Mouse (Mus musculus) heart, postnatal 25 days (tissue): ENCODE data around the gene Snx7. TPM values are rescaled to one million over a fixed set of nuclear protein-coding genes. Genes with fewer than 3 reads are reported as not detected.

Experiments
- DNase-seq: peaks from one replicate; pipeline ENCODE4 v3.0.0; 2022; ENCODE audit warnings: low spot score
- intact Hi-C: fragments of 180-260 bp; cut with DNase I; formaldehyde crosslinking; loops from one replicate; pipeline ENCODE4 v1.15.1; 2025
- total RNA-seq, 2 experiments: library from RNA; stranded (reverse); gene quantifications; 2 replicates each; pipeline ENCODE4 v1.2.3; 2021

The Snx7 gene
- 1 to 10 TPM; 6.2 to 7.4 TPM for total RNA-seq

- peak; percentile 89 for DNase-seq
- intact Hi-C loops = no loop called here
These were observed at the start of gene Snx7 for GRCm38 (mm10) chr3:117868637-117869323. Gene Snx7 (minus strand): TSS chr3:117868936.

GRCm38 (mm10) chr3:117915420-117915819, 46.7 kb upstream of the Snx7 start:
- intact Hi-C loops = no loop called here
- no peak for DNase-seq

- intact Hi-C loops = no loop called here
- no peak for DNase-seq
These were observed 25.0 kb upstream of the Snx7 start for GRCm38 (mm10) chr3:117893736-117894135.

GRCm38 (mm10) chr3:117875450-117875849, 6.7 kb upstream of the Snx7 start:
- intact Hi-C loops = no loop called here
- DNase-seq = no peak

- DNase-seq = no peak
These were observed 4.6 kb upstream of the Snx7 start for GRCm38 (mm10) chr3:117873209-117873863.

GRCm38 (mm10) chr3:117869324-117869715, 584 bp upstream of the Snx7 start:
- DNase-seq = no peak

More at GRCm38 (mm10) chr3:117873209-117873863, 4.6 kb upstream of the Snx7 start:
- intact Hi-C loops = no loop called here

GRCm38 (mm10) chr3:117868091-117868490, 645 bp downstream of the Snx7 start:
- DNase-seq = no peak
- intact Hi-C loops = no loop called here

More at GRCm38 (mm10) chr3:117869324-117869715, 584 bp upstream of the Snx7 start:
- intact Hi-C loops = no loop called here

GRCm38 (mm10) chr3:117866696-117867407, 1.9 kb downstream of the Snx7 start:
- no peak for DNase-seq
- intact Hi-C loops = no loop called here

GRCm38 (mm10) chr3:117865621-117866020, 3.1 kb downstream of the Snx7 start:
- intact Hi-C loops = no loop called here
- no peak for DNase-seq

GRCm38 (mm10) chr3:117862951-117863350, 5.8 kb downstream of the Snx7 start:
- intact Hi-C loops = no loop called here
- DNase-seq = no peak

- intact Hi-C loops = no loop called here
- DNase-seq = no peak
These were observed 6.7 kb downstream of the Snx7 start for GRCm38 (mm10) chr3:117861977-117862434.

GRCm38 (mm10) chr3:117858996-117859395, 9.7 kb downstream of the Snx7 start:
- intact Hi-C loops = no loop called here

GRCm38 (mm10) chr3:117853729-117854128, 15.0 kb downstream of the Snx7 start:
- intact Hi-C loops = no loop called here

More at GRCm38 (mm10) chr3:117858996-117859395, 9.7 kb downstream of the Snx7 start:
- no peak for DNase-seq

GRCm38 (mm10) chr3:117852054-117852361, 16.7 kb downstream of the Snx7 start:
- DNase-seq = no peak
- intact Hi-C loops = no loop called here

More at GRCm38 (mm10) chr3:117853729-117854128, 15.0 kb downstream of the Snx7 start:
- DNase-seq = no peak

- DNase-seq = no peak
These were observed 17.3 kb downstream of the Snx7 start for GRCm38 (mm10) chr3:117851278-117852053.

GRCm38 (mm10) chr3:117848866-117849265, 19.9 kb downstream of the Snx7 start:
- intact Hi-C loops = no loop called here

More at GRCm38 (mm10) chr3:117851278-117852053, 17.3 kb downstream of the Snx7 start:
- intact Hi-C loops = no loop called here

GRCm38 (mm10) chr3:117842658-117843057, 26.1 kb downstream of the Snx7 start:
- intact Hi-C loops = no loop called here

More at GRCm38 (mm10) chr3:117848866-117849265, 19.9 kb downstream of the Snx7 start:
- no peak for DNase-seq

GRCm38 (mm10) chr3:117839867-117840545, 28.7 kb downstream of the Snx7 start:
- no peak for DNase-seq
- intact Hi-C loops = no loop called here

More at GRCm38 (mm10) chr3:117842658-117843057, 26.1 kb downstream of the Snx7 start:
- DNase-seq = no peak

- no peak for DNase-seq
- intact Hi-C loops = no loop called here
These were observed 30.7 kb downstream of the Snx7 start for GRCm38 (mm10) chr3:117838020-117838419.
